Mouse (Mus musculus) embryo, embryonic 11 days (tissue): ENCODE measurements at regions not wholly inside any gene's neighbourhood (a gene's known extent, or its start where the extent isn't known, plus 50 kb on each side); places are given as distances from the start of the nearest gene placed in this dataset.

Experiments used
- DNase-seq: peaks from one replicate; pipeline ENCODE4 v3.0.0-alpha.2; 2015

- DNase-seq, result peak; percentile 2
Measured at GRCm38 (mm10) chr7:53018094-53018493, 1002.6 kb upstream of the 1700015G11Rik start.

GRCm38 (mm10) chr7:53017579-53017978, 1002.1 kb upstream of the 1700015G11Rik start:
- DNase-seq, result no peak
